Mouse (Mus musculus) embryonic stem cell, embryonic (primary cell): Measurements from ENCODE around the gene Tmc8.

Experiments
- CTCF ChIA-PET, 4 experiments: fragments of 300-600 bp in 2 of 4; fragments of 350-600 bp in 2 of 4; sonication (Branson Sonifier 250); formaldehyde crosslinking; loops; one replicate each; lab custom pipeline; 2022; ENCODE audit warnings: inconsistent platforms in 2 of 4; lab: Charles Lee
- POLR2A ChIA-PET, 4 experiments: fragments of 300-600 bp in 2 of 4; fragments of 350-600 bp in 2 of 4; sonication (Branson Sonifier 250); formaldehyde crosslinking; loops; one replicate each; lab custom pipeline; 2022; ENCODE audit warnings: antibody characterized with exemption in 4 of 4, inconsistent platforms in 1 of 4; lab: Charles Lee

Gene Tmc8

DNA sequence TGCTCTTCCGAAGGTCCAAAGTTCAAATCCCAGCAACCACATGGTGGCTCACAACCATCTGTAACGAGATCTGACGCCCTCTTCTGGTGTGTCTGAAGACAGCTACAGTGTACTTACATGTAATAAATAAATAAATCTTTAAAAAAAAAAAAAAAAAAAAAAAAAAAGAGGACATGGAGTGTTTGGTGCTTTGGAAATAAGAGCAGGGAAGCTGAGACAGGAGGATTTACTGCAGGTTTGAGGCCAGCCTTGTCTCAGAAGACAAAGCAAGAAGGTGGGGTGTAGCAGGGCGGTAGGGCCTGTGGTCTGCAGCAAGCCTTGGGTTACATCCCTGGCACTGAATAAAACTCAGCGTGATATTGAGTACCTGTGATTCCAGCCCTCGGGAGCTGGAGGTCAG is 51.6 kb downstream of the Tmc8 start:
- ChIA-PET CTCF (interaction anchor here in 2 of 4 experiments (0.6 to 2.4 kb wide), 9 partner anchors 15 to 300 kb away, joined by 4 to 21 read pairs (median 6); partner anchors contain the start of gene Birc5 (in 1 of the 2)), POLR2A (interaction anchor here in 2 of 4 experiments (1.6 to 6.0 kb wide), 4 partner anchors 15 to 23 kb away, joined by 4 to 37 read pairs (median 16); partner anchors contain the start of gene Birc5 (in 2 of the 2))

GRCm38 (mm10) chr11:117834086-117834485 is 52.2 kb downstream of the Tmc8 start:
- ChIA-PET CTCF (interaction anchor here (0.5 to 1.9 kb wide), 12 partner anchors 12 to 768 kb away, joined by 3 to 7 read pairs (median 4); partner anchors contain the start of genes Birc5 (in 1 of the 4), Gm20708 (in 1 of the 4) and Syngr2 (in 1 of the 4)), POLR2A (interaction anchor here in 2 of 4 experiments (0.6 to 6.0 kb wide), 11 partner anchors 8 to 514 kb away, joined by 3 to 37 read pairs (median 6); partner anchors contain the start of genes Afmid (in 2 of the 2), Birc5 (in 2 of the 2), Tk1 (in 2 of the 2) and Tmc6 (in 1 of the 2))

DNA sequence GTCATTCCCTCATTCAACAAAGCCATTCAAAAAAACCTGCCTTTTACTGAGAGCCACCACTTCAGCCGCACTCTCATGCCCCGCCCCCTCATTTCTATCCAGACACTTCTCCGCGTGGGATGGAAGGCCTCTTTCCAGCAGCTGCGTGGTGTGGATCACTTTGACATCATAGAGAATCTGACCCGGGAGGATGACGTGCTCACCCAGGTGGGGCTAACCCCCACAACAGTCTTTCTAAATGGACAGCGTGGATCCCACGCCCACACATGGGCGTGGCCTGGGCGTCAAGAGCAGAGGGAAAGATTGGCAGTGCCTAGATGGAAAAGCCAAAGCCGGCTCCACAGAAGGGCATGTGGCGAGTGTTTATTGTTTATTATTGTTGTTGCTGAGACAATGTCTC is 54.4 kb downstream of the Tmc8 start:
- ChIA-PET POLR2A (interaction anchor here in 2 of 4 experiments (0.9 to 6.0 kb wide), 11 partner anchors 10 to 199 kb away, joined by 3 to 37 read pairs (median 5); partner anchors contain the start of genes Afmid (in 2 of the 2), Birc5 (in 2 of the 2) and Tk1 (in 2 of the 2)), CTCF (interaction anchor here in 1 of 4 experiments (1.0 to 1.9 kb wide), 2 partner anchors 12 to 446 kb away, joined by 3 to 5 read pairs; no protein-coding TSS in a partner anchor)

DNA sequence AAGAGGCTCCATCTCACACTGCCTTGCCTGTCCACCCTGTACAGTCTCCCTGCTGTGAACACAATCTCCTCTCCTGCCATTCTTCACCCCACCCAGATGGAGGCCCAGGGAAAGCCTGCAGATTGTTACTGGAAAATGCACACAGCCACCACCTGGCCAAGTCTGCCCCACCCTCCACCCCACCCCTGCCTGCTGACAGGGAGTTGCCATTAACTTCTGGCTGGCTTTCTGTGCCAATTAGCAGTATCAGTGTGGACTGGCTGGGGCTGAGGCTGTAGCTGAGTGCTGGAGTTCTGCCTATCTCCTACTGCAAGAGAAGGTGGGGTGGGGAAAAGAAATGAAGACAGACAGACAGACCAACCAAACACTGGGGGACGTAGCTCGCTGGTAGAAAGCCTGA is 56.7 kb downstream of the Tmc8 start:
- CTCF ChIA-PET = interaction anchor here in 1 of 4 experiments (1.7 kb wide), 1 partner anchor 48 kb away, joined by 5 read pairs; no protein-coding TSS in a partner anchor
- POLR2A ChIA-PET = interaction anchor here in 2 of 4 experiments (0.7 to 4.5 kb wide), 7 partner anchors 10 to 131 kb away, joined by 3 to 19 read pairs (median 3); partner anchors contain the start of genes Afmid (in 1 of the 2), Birc5 (in 1 of the 2) and Socs3 (in 1 of the 2)

- CTCF ChIA-PET = interaction anchor here in 1 of 4 experiments (1.7 kb wide), 1 partner anchor 48 kb away, joined by 5 read pairs; no protein-coding TSS in a partner anchor
- POLR2A ChIA-PET = interaction anchor here in 2 of 4 experiments (0.7 to 4.5 kb wide), 7 partner anchors 10 to 131 kb away, joined by 3 to 19 read pairs (median 3); partner anchors contain the start of genes Afmid (in 1 of the 2), Birc5 (in 1 of the 2) and Socs3 (in 1 of the 2)
These were observed 57.1 kb downstream of the Tmc8 start for GRCm38 (mm10) chr11:117839021-117839420.

DNA sequence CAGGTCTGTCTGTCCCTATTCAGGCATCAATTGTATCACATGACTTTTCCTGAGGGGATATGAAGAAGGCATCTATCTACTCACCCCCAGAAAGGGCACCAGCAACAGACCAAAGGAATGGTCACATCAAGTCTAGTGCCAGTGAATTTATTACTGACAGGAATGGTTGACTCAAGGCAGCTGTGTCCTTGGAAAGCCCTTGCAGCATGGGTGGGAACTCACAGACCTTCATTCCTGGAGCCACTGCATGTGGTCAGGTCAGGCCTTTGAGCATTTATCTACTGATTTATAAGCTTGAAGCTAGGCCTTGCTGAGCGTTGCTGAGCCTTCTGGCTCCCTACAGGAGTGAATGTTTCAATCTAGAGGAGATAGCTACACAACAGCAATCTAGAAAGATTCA is 59.0 kb downstream of the Tmc8 start:
- CTCF ChIA-PET = interaction anchor here in 2 of 4 experiments (0.6 to 1.2 kb wide), 3 partner anchors 9 to 1125 kb away, joined by 3 to 4 read pairs (median 3); no protein-coding TSS in a partner anchor
- POLR2A ChIA-PET = interaction anchor here in 2 of 4 experiments (1.0 to 4.5 kb wide), 4 partner anchors 8 to 79 kb away, joined by 3 to 19 read pairs (median 4); partner anchors contain the start of gene Birc5 (in 1 of the 2)
